Mouse (Mus musculus): ENCODE measurements around the gene Fbxw10.

DNA sequence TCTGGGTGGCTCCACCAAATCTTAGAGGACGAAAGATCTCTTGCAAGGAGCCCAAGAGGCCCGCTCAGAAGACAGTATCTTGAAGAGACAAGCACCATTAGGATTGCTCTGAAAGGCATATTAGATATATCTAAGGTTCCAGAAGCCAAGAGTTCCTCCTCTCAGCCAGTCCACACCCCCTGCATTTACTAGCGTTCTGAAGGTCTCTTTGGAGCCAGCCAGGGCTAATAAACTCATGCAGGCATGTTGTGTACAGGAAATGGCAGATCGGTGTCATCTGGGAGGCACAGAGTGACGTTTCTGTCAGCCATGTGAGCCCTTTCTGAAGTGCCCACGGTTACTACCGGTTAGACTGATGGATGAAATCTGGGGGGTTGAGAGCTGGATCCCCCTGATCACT, 22.7 kb upstream of the Fbxw10 start:
- TF ChIP-seq GATA1 (IDR thresholded peaks at IDR 0.05; ENCODE audit: borderline replicate concordance, low read length) = no peak
- no peak for TF ChIP-seq FLI1 (IDR thresholded peaks at IDR 0.05; ENCODE audit: low read length)
